Mouse (Mus musculus) thymus, adult 2 months (tissue): ENCODE data around the gene Gm45021.

ENCODE experiments used
- CTCF ChIP-seq: fragments of 200-500 bp; IDR thresholded peaks from 2 replicates; pipeline ENCODE4 v1.5.1; 2012; ENCODE audit warnings: mild to moderate bottlenecking, control low read depth, low read length, moderate library complexity, borderline replicate concordance; ENCODE audit not compliant: control insufficient read depth, poor library complexity, insufficient read depth; ENCODE audit errors: extremely low read depth
- POLR2A ChIP-seq: fragments of 200-500 bp; IDR thresholded peaks from 2 replicates; pipeline ENCODE4 v1.6.1; 2012; ENCODE audit warnings: mild to moderate bottlenecking, low read length, control low read depth, moderate library complexity; ENCODE audit not compliant: control insufficient read depth, poor library complexity, insufficient read depth; ENCODE audit errors: extremely low read depth

GRCm38 (mm10) chr6:48614756-48615155 lies 25.3 kb downstream of the Gm45021 start:
- no peak for TF ChIP-seq POLR2A
- TF ChIP-seq CTCF = no peak
